Comparison of ENCODE assay signal across 7 mouse cellular contexts in genomic region chr10:110733343-110733742, GRCm38 (mm10). TPM values are rescaled to one million over a fixed set of nuclear protein-coding genes. Genes with fewer than 3 reads are reported as not detected.
A peak's percentile ranks its signal among the peaks of the same experiment; 100 is the strongest.
DNase-seq lines count a peak whose midpoint lies in the region; ATAC-seq lines count a peak whose summit lies in the region.

No protein-coding gene starts in this region.

- DNase-seq in MEL-GATA-1-ER (ENCODE audit: extremely low read depth, low read depth) = peak; percentile 58
- peak; percentile 32 to 36 for DNase-seq in adrenal gland, postnatal 4 days (ENCODE audit: low spot score in 2 of 2)
- peak; percentile 61 to 78 for DNase-seq in heart, postnatal 36 days
- DNase-seq in layer of hippocampus, adult 9-10 months (ENCODE audit: low spot score) = peak; percentile 69
- DNase-seq in retina, postnatal 7 days (ENCODE audit: low read depth, low spot score) = peak; percentile 36

- H3K9ac ChIP-seq in embryonic facial prominence, embryonic 12.5 days = no peak overlapping the region
- no peak overlapping the region for H3K9ac ChIP-seq in lung, embryonic 15.5 days

- no peaks in the 10 kb centered on the region for H3K36me3 ChIP-seq in embryonic facial prominence, embryonic 12.5 days
- no peaks in the 10 kb centered on the region for H3K36me3 ChIP-seq in lung, embryonic 15.5 days

- ATAC-seq in embryonic facial prominence, embryonic 12.5 days (ENCODE audit: insufficient number of reproducible peaks, insufficient read depth, low FRiP score, low TSS enrichment) = 0 out of 2 replicates have a peak, but pooled peaks have one; percentile 22
- 0 out of 2 replicates have a peak, but pooled peaks have one; percentile 39 for ATAC-seq in lung, embryonic 15.5 days (ENCODE audit: borderline replicate concordance, extremely low read depth, low FRiP score, low TSS enrichment)

- no peaks in the 10 kb centered on the region for H3K27me3 ChIP-seq in embryonic facial prominence, embryonic 12.5 days
- no peaks in the 10 kb centered on the region for H3K27me3 ChIP-seq in lung, embryonic 15.5 days

- H3K27ac ChIP-seq in embryonic facial prominence, embryonic 12.5 days = no peak overlapping the region
- no peak overlapping the region for H3K27ac ChIP-seq in lung, embryonic 15.5 days

- H3K9me3 ChIP-seq in embryonic facial prominence, embryonic 12.5 days = no peaks in the 10 kb centered on the region
- H3K9me3 ChIP-seq in lung, embryonic 15.5 days = no peaks in the 10 kb centered on the region

- 21% methylated on average over 6 of the region's 6 CpGs for WGBS in embryonic facial prominence, embryonic 12.5 days
- 20% methylated on average over 6 of the region's 6 CpGs for WGBS in lung, embryonic 15.5 days

- no peaks in the 10 kb centered on the region for H3K4me1 ChIP-seq in embryonic facial prominence, embryonic 12.5 days
- no peaks in the 10 kb centered on the region for H3K4me1 ChIP-seq in lung, embryonic 15.5 days

- intact Hi-C loops in heart, postnatal 36 days (cut with DNase I) = loop anchor here (10.0 kb wide), 2 partner anchors 279 to 809 kb away; partner anchors contain the start of gene Nav3

- no peak overlapping the region for H3K4me3 ChIP-seq in embryonic facial prominence, embryonic 12.5 days
- no peak overlapping the region for H3K4me3 ChIP-seq in lung, embryonic 15.5 days

- H3K4me2 ChIP-seq in embryonic facial prominence, embryonic 12.5 days (replicated peaks) = no peak overlapping the region
- no peak overlapping the region for H3K4me2 ChIP-seq in lung, embryonic 15.5 days

RNA-seq across cellular contexts. Expression of gene E2f7, which starts 11.9 kb away (rescaled TPM):
- total RNA-seq in adrenal gland, postnatal 4 days (2021) = 10 to 100 TPM; 13.0 to 13.8 TPM
- polyA plus RNA-seq in embryonic facial prominence, embryonic 12.5 days (2016; fragmentation: Nextera tagmentation; extraction: Ambion mirVana) = 29.2 and 30.1 TPM in 2 replicates
- 1 to 10 TPM; 1.8 to 2.0 TPM for total RNA-seq in heart, postnatal 36 days (2021)
- 36.7 and 38.1 TPM in 2 replicates for polyA plus RNA-seq in lung, embryonic 15.5 days (2015; fragmentation: Nextera tagmentation; extraction: Ambion mirVana)

Comparison
In these comparisons a context has a peak if more than half of its experiments do, and no peak if none do; other contexts are left out.
1. RNA of gene E2f7, which starts 11.9 kb away (total RNA-seq): 13.0 to 13.8 TPM in adrenal gland, postnatal 4 days; 1.8 to 2.0 TPM in heart, postnatal 36 days; every median in the first group is over 4 times any median in the second.
2. Peak in every context shown above with its lines, with median percentiles within 50 percentile points of each other: DNase-seq.